Mouse (Mus musculus): Measurements from ENCODE around the gene Bloc1s5.

DNA sequence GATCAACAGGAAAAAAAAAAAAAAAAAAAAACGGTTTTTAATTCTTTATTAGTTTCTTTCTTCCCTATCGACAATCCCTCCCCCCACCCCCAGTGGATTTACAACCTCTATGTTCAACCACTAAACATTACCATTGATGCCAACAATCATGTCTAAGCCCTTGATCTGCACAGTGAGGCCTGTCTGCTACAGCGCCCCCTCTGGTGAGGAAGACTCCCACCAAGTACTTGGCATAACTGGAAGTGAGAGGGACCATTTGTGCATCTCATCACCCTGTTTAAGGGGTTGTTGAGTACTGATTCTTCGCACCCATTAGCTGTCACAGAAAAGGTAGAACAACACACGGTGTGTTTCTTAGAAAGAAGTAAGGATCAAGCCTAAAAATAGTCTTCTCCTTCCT, 86.2 kb downstream of the Bloc1s5 start:
- TF ChIP-seq CTCF (IDR thresholded peaks at IDR 0.05; ENCODE audit: low read depth) (peak; percentile 34), EP300 (optimal IDR thresholded peaks at IDR 0.05) (no peak)

All from stomach, postnatal 0 days (tissue).